Mouse (Mus musculus): ENCODE results near the gene Large2.
A peak's percentile ranks its signal among the peaks of the same experiment; 100 is the strongest.
"Not testable (repeated sequence)": the region's sequence is repeated elsewhere in the genome, so short reads cannot be mapped to it uniquely, and the experiment has no call there.

Large2 gene

DNA sequence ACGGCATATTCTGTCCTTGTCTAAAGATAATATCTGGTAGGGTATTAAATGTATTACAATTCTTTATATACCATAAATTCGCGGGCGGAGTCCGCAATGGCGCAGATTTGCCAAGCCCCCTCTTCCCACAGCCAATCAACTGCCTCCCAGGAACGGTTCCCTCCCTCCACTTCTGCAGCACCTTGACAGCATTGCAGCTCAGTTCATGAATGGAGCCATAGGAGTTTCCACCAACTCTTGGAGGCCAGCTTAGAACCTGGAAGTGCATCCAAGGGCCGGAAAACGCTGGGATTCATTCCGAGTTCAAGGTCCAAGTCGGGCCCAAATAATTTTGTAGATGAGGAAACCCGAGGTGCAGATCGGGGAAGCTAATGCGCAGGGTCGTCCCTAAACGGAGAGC lies at the start of gene Large2, which contains the start of gene Pex16:
Gene Large2 (minus strand): TSS at position 356 of the 400 bp plus-strand sequence.
Gene Pex16 (plus strand): TSS at position 163 of the 400 bp plus-strand sequence.
- peak; percentile 48 for DNase-seq (ENCODE audit: extremely low spot score)

DNA sequence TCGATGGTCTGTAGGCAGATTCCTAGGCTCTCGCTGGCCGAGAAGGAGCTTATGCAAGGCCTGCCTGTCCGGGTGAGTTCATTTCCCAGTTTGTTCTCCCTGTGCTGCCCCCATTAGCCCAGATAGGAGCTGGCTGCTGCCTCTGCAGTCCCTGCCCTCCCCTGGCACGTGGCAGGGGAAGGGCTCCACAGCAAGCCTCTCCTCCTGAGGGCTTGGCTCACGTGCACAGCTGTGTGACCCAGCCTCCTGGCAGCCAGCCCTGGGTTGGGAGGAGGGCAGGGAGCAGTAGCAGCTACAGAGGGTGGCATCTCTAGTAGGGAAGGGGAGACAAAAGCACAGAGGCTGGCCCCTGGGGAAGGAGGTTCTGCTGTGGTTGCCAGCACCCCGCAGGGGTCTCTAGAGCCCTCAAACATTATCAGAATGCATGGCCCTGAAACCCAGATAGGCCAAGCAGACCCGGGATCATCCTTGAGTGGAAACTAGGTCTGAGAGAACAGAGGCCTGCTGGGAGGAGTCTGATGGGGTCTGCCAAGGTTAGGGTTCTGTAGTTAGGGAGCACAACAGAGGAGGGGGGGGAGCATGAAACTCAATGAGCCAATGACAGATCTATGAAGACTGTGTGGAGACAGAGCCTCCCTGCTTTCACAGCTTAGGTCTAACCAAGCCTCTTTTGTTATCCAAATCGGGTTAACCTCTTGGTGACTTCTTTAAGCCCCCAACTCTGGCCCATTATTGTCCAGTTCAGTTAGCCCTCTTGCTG lies 49.2 kb upstream of the Large2 start:
- DNase-seq (ENCODE audit: extremely low spot score): no peak

DNA sequence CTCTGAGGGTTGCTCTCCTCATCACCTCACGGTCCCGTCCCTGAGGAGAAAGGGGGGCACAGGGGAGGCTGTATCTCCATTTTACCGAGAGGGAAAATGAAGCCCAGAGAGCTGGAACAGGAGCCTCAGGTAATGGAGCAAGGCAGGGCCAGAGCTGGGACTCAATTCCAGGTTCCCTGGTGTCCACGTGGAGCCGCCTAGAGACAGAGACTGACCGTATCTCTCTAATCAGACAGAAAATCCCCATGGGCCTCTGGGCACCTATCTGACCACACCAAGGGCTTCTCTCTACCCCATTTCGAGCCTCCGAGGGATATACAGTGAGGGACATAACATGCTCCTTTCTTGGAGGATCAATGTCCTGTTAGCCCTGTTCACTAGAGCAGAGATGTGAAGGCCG lies 48.5 kb upstream of the Large2 start:
- DNase-seq (ENCODE audit: extremely low spot score): no peak

DNA sequence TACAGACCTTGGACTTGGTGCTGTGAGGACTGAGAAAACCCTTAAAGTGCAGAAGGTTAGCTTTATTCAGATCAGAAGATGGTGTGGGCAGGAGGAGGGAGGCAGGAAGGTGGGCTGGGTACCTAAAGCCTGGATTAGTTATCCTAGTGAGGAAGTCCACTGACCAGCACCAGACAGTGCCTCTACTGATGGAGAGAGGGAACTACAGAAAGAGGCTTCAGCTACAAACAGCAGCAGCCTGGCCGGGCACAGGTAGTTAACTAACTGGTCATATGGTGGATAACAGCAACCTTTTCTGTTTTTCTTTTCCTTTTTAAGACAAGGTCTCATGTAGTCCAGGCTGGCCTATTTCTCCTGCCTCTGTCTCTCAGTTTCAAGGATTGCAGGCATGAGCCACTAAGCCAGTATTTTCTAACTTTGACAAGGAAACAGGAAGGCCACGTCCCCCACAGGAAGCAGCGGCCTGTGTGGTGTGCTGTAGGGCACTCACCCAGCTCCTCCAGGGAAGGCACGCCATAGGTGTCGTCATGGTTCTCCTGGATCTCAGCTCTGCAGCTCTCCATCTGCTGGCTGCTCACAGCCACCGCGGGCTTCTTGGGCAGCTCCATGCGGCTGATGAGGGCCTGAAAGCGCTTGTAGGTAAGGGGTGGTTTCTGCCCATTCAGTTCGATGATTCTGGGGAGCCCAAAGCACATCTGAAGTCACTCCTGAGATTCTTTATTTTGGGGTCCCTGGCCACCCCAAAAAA lies 47.9 kb upstream of the Large2 start:
- DNase-seq (ENCODE audit: extremely low spot score): no peak

DNA sequence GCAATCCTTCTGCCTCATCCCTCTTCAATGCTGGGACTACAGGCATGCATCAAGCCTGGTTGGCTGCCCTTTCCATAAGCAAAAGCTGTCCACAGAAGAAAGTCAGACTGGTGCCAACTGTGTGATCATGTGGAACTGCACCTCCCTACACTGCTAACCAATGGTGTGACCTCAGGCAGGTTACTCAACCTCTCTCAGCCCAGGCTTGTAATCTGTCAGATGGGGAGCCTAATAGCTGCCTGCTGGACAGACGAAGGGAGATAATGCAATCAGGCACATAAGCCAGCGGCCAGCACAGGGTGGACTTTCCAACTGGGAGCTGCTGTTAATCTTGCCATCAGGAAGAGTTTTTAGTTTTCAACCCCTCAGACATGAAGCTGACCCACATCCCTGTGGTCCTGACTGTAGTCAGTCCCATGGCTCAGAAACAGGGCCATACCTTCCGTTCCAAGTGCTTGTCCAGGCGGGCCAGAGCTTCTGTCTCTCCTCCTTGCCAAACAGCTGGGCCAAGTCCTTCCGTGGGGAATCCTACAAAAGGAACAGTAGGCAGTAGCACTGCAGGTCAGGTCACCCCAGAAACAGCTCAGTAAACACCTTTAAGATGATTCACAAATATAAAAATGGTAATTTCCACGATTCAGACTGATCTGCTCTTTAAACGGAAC lies 47.2 kb upstream of the Large2 start:
- no peak for DNase-seq (ENCODE audit: extremely low spot score)

DNA sequence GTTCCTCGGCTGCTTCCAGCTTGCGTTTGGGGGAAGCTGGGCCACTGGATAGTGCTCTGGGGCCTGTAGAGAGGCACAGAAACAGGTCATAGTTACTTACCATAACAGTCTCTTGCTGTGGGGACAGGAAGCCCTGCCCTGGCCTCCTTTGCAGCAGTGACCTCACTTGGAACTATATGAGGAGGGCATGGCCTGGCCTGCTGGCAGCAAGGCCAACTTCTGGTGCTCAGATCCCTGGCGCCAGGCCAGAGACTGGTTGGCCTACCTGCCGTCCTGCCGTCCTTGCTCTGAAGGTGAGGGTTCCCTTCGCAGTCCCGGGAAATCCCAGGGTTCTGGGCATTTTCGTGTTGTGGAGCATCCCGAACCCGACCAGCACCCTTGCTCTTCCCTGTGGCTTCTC lies 37.0 kb upstream of the Large2 start:
- no peak for DNase-seq (ENCODE audit: extremely low spot score)

DNA sequence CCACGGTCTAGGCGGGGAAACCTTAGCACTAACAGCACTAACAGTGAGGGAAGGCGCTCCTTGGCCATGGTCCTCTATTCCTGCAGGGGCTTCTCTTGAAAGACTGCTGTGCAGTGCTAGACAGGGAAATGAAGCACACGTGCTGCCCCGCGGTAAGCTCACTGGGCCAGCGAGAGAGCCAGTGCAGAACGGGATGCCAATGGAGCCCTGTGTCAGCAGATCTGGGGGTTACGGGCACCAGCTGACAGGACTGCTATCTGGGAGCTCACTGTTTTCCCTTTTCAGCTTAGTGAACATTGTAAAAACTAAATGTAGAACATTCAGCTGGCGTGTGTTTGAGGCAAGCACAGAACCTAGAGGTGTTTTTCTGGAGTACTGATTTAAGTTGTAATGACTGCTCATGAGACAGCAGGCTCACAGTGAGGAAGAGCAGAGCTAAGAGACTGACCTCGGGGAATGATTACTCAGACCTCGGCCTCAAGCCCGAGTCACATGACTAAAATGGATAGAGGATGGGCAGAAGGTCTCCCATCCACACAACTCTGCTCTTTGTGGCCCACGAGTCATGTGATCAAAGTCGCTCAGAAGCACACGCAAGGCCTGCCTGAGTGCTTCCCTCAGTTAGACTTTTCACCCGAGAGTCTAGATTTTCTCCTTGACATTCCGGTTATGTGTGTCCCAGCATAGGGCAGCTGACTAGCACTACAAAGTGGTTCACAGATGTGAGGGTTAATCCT lies 33.8 kb upstream of the Large2 start:
- DNase-seq (ENCODE audit: extremely low spot score): no peak

DNA sequence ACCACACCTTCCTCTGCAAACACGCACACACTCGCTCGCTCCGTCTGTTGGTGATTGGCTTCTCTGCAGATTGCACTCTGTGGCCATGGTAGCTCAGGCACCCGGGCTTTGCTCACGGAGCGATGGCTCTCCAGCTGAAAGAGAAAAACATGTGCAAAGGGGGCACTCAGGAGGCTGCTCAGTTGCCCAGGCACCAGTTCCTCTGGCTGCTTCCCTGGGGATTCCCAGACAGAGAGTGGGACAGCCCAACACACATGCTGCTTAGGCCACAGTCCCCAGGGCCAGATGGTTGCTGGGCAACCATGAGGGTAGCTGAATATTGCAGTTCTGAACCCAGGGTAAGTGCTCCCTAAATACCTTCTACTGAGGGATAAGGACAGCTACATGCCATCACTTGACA lies 31.0 kb upstream of the Large2 start:
- no peak for DNase-seq (ENCODE audit: extremely low spot score)

DNA sequence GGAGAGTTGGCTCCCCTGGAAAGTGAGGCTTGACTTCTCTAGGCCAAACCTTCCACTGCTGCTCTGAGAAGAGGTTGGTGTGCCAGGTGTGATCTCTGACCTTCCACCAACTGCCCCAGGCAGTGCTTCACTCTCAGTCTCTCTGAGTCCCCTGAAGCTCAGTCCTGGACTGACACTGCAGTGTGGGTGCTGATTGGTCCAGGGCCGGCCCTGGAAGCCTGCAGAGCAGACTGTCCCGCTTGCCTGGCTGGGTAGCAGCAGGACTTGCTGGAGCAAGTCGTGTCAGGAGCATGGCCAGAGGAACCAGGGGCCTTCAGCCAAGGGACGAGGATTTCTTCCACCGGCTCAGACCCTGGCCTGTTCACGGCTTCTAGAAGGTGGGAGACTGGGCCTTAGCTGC lies 30.1 kb upstream of the Large2 start:
- no peak for DNase-seq (ENCODE audit: extremely low spot score)

DNA sequence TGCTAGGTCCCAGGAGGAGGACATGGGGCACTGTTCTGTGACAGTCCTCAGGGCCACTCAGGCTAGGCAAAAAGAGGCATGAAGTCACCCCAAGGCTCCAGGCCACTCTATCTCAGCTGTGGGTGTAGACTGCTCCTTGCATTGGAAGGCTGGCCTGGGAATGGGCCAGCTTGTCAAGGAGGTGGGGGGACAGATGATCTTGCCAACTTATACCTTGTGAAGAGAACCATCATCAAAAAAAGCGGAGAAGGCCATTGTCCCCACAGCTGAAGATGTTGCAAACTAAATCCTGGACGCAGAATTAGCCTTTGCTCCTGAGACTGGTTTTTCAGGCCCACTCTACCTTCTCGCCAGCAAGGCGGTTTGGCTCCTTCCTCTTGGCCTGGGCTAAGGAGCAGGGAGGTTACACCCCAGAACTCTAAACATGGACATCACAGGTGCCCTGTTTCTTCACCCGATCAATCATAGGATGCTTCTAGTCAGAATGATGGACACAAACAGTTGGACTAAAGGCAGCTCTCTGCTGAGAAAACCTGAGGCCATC lies 29.2 kb upstream of the Large2 start:
- no peak for DNase-seq (ENCODE audit: extremely low spot score)

DNA sequence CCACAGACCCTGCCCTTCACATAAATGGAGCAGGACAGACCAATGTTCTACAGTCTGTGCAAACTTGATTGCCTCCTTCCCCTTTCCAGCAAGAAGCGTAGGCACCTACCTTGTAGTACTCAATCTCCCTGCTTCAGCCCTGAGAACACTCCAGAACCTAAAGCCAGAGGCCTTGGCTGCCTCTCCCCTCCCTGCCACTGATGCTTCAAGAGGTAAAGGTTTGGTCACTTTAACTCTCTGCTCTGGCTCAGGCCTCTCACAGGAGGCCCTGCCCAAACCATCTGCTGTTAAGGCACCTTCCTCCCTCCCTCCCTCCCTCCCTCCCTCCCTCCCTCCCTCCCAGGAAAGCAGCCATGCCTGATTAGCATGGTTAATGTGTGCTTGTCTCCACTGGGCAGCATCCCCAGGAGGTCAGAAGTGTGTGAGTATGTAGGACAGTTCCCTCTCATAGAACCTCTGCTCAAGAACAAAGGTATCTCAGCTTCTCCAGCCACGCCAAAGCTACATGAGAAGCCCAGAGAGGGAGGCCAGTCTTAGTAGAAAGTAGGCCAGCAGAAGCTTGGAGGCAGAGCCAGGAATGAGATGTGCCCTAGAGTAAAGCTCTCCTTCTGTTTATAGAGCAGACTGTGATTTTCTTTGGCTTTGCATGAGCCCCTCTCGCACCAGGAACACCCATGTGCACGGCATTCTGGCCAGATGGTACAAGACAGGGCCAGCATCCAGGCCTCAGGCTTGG lies 28.1 kb upstream of the Large2 start:
- DNase-seq (ENCODE audit: extremely low spot score): no peak

DNA sequence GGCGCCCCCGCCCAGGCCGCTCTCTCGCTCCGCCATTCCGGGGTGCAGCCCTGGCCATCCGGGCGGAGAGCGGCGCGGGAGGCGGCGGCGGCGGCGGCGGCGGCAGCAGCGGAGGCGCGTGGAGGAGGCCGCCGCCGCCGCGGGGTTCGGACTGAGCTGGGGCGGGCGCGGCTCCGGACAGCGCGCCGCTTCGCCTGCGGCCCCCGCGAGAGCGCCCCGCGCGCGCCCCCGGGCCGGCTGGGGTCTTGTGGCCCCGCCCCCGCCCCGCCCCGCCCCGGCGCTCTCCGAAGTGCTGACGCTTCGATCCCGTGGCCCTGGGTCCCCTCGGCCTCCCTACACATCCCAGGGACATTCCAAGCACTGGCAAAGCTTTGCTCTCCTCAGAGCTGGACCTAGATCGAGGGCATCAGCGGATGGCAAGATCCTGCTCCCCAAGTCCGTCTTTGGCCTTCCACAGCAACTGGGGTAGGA lies 26.5 kb upstream of the Large2 start, which contains the start of gene Mapk8ip1:
Gene Mapk8ip1 (minus strand): TSS at position 173 of the 471 bp plus-strand sequence.
- peak; percentile 57 for DNase-seq (ENCODE audit: extremely low spot score)

DNA sequence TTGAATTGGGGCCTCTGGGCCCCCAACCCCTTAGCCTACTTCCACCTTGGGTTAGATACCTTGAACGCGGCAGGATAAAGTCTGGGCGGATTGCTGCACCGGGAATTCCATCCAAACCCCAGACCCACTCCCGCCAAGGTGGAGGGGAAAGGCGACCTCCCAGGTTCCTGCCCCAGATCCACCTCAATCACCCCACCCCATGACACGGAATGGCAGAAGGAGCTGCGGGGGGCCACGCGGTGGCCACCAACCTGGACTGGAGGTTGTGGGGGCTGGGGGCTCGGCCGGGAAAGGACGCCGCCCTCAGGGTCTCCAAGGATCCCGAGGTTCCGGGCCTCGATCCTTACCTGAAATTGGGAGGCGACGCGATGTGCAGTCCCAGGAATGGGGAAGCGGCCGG lies 26.0 kb upstream of the Large2 start:
- peak; percentile 19 for DNase-seq (ENCODE audit: extremely low spot score)

DNA sequence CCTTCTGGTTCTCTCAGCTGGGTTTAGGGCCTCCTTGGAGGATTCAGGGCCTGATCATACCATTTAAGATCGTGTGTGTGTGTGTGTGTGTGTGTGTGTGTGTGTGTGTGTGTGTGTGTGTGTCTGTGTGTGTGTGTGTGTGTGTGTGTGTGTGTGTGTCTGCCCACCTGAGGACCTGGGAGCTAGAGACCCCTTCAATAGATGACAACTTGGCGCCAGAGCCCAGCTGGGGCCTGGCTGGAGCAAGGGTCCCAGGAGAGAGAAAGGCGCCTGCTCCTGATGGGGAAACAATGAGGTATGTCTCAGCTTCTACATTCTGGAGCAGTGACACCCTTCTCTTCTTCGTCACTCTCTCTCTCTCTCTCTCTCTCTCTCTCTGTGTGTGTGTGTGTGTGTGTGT lies 25.2 kb upstream of the Large2 start:
- not testable (repeated sequence) for DNase-seq (ENCODE audit: extremely low spot score)

DNA sequence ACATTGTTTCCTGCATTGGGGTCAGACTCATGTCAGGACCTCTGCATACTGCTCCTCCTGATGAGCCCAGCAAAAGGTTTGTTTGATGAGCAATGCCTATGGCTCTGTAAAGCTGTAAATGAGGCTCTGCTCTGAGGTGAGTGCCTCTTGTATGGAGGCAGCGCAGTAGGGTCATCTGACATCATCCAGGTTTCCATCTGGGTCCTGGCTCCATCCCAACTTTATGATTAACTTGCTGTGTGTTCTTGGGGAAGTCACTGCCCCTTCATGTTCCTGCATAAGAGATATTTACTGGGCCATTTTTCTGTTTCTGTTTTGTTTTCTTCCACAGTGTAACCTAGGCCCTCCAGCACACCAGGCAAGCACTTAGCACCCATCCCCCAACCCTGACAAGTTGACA lies 22.8 kb upstream of the Large2 start:
- no peak for DNase-seq (ENCODE audit: extremely low spot score)

DNA sequence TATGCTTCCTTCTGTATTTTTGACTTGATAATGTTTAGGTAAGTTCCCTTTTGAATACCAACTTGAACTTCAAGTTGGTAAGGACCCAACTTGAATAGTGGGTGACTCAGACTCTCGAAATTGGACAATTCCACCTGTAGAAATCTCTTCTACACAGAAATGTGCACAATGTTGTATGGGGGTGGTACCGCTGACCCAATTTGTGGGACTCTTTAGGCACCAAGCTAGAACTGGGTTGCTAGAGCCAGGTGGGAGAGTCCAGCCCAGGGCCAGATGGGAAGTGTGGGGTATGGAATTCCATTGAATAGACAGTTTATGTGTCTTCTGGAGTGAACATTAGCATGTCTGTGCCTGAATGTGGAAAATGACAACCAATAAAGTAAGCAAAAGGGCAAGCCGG lies 20.9 kb upstream of the Large2 start:
- DNase-seq (ENCODE audit: extremely low spot score): no peak

DNA sequence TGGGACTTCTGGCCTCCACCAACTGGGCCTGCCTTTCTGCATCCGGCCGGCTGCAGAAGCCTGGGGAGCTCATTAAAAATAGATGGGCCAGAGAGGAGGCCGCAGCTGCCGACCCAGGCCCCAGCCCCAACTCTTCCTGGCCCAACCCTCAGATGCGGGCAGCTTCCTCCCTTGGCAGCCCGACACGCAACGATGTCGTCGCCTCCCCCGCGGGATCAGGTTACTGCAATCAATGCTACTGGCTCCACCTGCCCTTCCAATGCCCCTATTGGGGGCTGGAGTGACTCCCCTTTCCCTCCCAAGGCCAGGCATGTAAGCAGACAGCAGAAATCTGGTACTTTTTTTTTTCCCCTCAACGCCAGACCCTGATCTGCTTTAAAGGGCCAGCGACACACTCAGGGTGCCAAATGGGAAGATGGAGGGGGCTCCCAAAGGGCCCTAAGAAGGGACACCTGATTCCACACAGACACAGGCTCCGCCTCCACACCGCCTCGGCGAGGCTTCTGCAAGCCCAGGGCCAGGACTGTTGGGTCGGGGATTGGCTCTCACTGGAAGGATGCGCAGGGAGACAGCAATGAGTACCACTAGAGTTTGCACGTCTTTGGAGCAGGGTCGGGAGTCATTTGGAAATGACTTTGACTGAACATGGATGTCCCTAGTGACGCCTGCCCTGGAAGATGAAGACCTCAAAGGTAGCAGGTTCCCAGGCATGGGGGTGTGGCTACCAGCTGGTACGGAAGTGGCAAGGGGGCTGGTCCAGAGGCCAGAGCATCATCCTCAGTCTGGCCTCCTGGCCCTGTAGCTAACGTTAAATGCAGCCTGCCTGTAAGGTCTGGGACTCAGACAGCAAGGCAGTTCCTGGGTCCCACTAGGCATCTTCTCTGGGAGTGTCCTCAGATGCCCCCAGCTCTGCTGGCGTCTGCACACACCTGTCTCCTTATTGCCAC lies 17.9 kb upstream of the Large2 start:
- DNase-seq (ENCODE audit: extremely low spot score): peak; percentile 77

DNA sequence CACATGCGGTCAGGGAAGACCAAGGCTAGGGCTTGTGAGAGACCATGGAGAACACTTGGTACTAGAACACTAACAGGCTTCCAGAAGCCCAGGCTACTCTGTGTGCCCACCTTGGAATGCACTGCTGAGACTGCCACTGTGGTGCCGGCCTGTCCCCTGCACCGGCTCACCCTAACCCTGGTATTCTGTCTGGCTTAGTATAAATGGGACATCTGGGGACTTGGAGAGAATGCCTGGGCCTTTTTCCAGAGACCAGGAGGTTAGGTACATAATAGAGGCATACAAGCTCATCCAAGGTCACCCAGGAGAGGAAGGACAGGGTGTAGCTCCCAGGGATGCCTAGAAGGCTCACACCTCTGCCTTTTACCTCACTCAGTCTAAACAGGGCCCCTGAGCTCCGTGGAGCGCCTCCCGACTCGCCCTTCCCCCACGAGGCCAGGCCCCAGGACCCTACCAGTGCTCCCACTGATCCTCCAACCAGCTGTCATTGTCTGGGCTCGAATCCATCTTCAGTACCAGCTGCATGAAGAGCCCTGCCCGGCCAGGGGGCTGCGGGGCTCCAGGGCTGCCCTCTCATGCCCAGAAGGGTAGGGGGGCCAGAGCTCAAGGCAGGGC lies 17.1 kb upstream of the Large2 start:
- DNase-seq (ENCODE audit: extremely low spot score): no peak

DNA sequence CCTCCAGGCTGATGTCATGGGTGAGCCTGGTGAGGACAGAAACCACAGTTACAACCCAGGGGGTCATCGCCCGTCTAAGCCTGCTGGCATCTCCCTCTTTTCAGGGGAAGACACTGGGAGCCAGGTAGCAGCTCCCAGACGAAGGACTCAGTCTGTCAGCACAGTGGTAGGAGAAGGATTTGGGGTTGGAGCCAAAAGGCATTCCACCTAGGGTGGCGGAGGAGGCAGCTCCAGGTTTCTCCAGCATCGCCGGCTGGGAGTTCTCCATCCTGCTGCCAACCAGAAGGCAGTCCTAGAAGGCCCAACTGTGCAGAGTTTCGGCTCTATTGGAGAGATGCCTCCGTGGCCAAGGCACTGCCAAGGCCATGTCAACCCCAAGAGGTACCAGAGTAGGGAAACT lies 16.4 kb upstream of the Large2 start:
- DNase-seq (ENCODE audit: extremely low spot score): no peak

Measured in embryo, embryonic 9.5 days (tissue).